ENCODE assay signal across 22 mouse cellular contexts in genomic region chr7:3593855-3594254, GRCm38 (mm10). TPM values are rescaled to one million over a fixed set of nuclear protein-coding genes. Genes with fewer than 3 reads are reported as not detected.
"Had no signal": no experiment of that assay in that cellular context is flagged by ENCODE, and none has a peak within 500 bp of the region (broad histone marks: within the 10 kb centered on the region; RNA-seq: fewer than 3 reads in every experiment).

No protein-coding gene starts in this region.

- H3K9ac ChIP-seq: limb, embryonic 13.5 days; liver, embryonic 15.5 days; lung, embryonic 15.5 days; midbrain, embryonic 12.5 days had no signal

- DNase-seq: kidney, adult 2 months; kidney, postnatal 25 days; layer of hippocampus, adult 9-11 months; liver; lung, adult 18-20 months; lung, postnatal 10 days; lung, postnatal 36 days; right cerebral cortex, adult 18-20 months; right cerebral cortex, postnatal 14 days; spleen, adult 18-20 months; thymus, adult 18-20 months; thymus, postnatal 36 days had no signal

- ATAC-seq: intestine, postnatal 0 days had no signal

- H3K36me3 ChIP-seq: limb, embryonic 10.5 days; limb, embryonic 13.5 days; liver, embryonic 12.5 days; liver, embryonic 15.5 days; lung, embryonic 15.5 days; midbrain, embryonic 12.5 days had no signal

- H3K27ac ChIP-seq: kidney, postnatal 0 days; layer of hippocampus, adult 2 months; limb, embryonic 10.5 days; limb, embryonic 13.5 days; liver, embryonic 12.5 days; liver, embryonic 15.5 days; lung, embryonic 15.5 days; midbrain, embryonic 12.5 days had no signal

- H3K27me3 ChIP-seq: limb, embryonic 13.5 days; liver, embryonic 12.5 days; liver, embryonic 15.5 days; lung, embryonic 15.5 days; megakaryocyte, embryonic 14.5 days; midbrain, embryonic 12.5 days had no signal

- H3K9me3 ChIP-seq: limb, embryonic 10.5 days; limb, embryonic 13.5 days; liver, embryonic 12.5 days; liver, embryonic 15.5 days; lung, embryonic 15.5 days; megakaryocyte, embryonic 14.5 days; midbrain, embryonic 12.5 days had no signal

- H3K4me1 ChIP-seq: limb, embryonic 10.5 days; limb, embryonic 13.5 days; lung, embryonic 15.5 days; midbrain, embryonic 12.5 days had no signal

- H3K4me3 ChIP-seq: layer of hippocampus, adult 2 months; limb, embryonic 10.5 days; limb, embryonic 13.5 days; liver, embryonic 12.5 days; liver, embryonic 15.5 days; lung, embryonic 15.5 days; megakaryocyte, embryonic 14.5 days; midbrain, embryonic 12.5 days had no signal

- H3K4me2 ChIP-seq: limb, embryonic 13.5 days; lung, embryonic 15.5 days; midbrain, embryonic 12.5 days had no signal

RNA-seq across cellular contexts. Expression of gene Oscar, which starts 22.1 kb away (rescaled TPM):
- polyA plus RNA-seq: limb, embryonic 10.5 days had no signal
